Mouse (Mus musculus): Measurements from ENCODE around the gene Slc6a13.

Slc6a13 gene

DNA sequence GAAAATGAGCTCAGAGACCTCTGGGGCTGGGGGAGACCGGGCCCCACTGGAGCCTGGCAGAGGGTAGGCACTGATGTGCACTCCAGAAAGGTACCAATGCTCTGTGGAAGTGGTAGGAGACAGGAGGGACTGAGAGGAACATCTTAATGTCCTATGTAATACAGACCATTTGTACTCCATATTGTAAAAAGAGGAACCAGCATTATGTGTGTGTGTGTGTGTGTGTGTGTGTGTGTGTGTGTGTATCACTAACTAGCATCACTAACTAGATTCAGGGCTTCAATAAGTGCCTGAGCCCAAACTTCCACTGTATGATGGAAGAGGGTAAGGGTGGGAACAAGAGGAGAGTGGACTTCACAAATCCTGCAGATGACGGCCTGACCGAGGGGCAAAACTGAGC is 85.4 kb downstream of the Slc6a13 start:
- no peak for DNase-seq

Measured in thymus, postnatal 14 days (tissue).